Mouse (Mus musculus) liver, embryonic 14.5 days (tissue): ENCODE data around the gene Nmur1. TPM values are rescaled to one million over a fixed set of nuclear protein-coding genes. Genes with fewer than 3 reads are reported as not detected.
"Not testable (repeated sequence)": the region's sequence is repeated elsewhere in the genome, so short reads cannot be mapped to it uniquely, and the experiment has no call there.

Source experiments
- ATAC-seq: fragments of 200-750 bp; cut with Nextera tagmentation; 2 replicates; pipeline ENCODE4 v1.8.0; 2017; ENCODE audit warnings: moderate number of reproducible peaks, mild to moderate bottlenecking, moderate library complexity; ENCODE audit not compliant: insufficient read depth
- DNase-seq, 3 experiments: peaks; one replicate each; pipeline ENCODE4 v3.0.0-alpha.2; 2012 to 2013; ENCODE audit warnings: low read depth in 3 of 3, low spot score in 3 of 3
- H3K27ac ChIP-seq: fragments of 300-500 bp; sonication (generic); 2 replicates; pipeline ENCODE4 v1.5.1; 2014; ENCODE audit warnings: moderate library complexity, mild to moderate bottlenecking, control low read depth, inconsistent platforms
- H3K27me3 ChIP-seq: fragments of 300-500 bp; sonication (generic); 2 replicates; pipeline ENCODE4 v1.6.1; 2014; ENCODE audit warnings: mild to moderate bottlenecking, low read length, moderate library complexity; ENCODE audit not compliant: control insufficient read depth, insufficient read depth
- H3K36me3 ChIP-seq: fragments of 300-500 bp; sonication (generic); replicated peaks from 2 replicates; pipeline ENCODE4 v1.6.1; 2014; ENCODE audit warnings: low read depth; ENCODE audit not compliant: control insufficient read depth, insufficient read depth
- H3K4me1 ChIP-seq, 2 experiments: fragments of 200-500 bp in 1 of 2; fragments of 300-500 bp in 1 of 2; sonication (generic) in 1 of 2; replicated peaks; 2 replicates each; pipeline ENCODE4 v1.6.1; 2012 to 2014; ENCODE audit warnings: antibody characterized with exemption in 1 of 2, inconsistent platforms in 1 of 2, low read length in 1 of 2; ENCODE audit not compliant: control insufficient read depth in 2 of 2, insufficient read depth in 2 of 2
- H3K4me2 ChIP-seq: fragments of 300-500 bp; sonication (generic); 2 replicates; pipeline ENCODE4 v1.6.1; 2014; ENCODE audit warnings: low read depth, mild to moderate bottlenecking, control low read depth, moderate library complexity
- H3K4me3 ChIP-seq, 2 experiments: fragments of 200-500 bp in 1 of 2; fragments of 300-500 bp in 1 of 2; sonication (generic) in 1 of 2; 2 replicates each; pipeline ENCODE4 v1.5.1; 2012 to 2014; ENCODE audit warnings: low read depth in 2 of 2, low read length in 2 of 2, mild to moderate bottlenecking in 2 of 2, control low read depth in 1 of 2, inconsistent platforms in 1 of 2, moderate library complexity in 1 of 2; ENCODE audit not compliant: insufficient read depth in 1 of 2
- H3K9ac ChIP-seq: fragments of 300-500 bp; sonication (generic); replicated peaks from 2 replicates; pipeline ENCODE4 v1.6.1; 2014; ENCODE audit warnings: mild to moderate bottlenecking, control low read depth, moderate library complexity
- H3K9me3 ChIP-seq: fragments of 300-500 bp; sonication (generic); 2 replicates; pipeline ENCODE4 v1.6.1; 2016; ENCODE audit warnings: low read length, mixed read lengths; ENCODE audit not compliant: control insufficient read depth
- CTCF ChIP-seq: IDR thresholded peaks from 2 replicates; pipeline ENCODE4 v1.5.1; 2016; ENCODE audit warnings: antibody characterized with exemption, low read depth, control low read depth
- EP300 ChIP-seq: IDR thresholded peaks from 2 replicates; pipeline ENCODE4 v1.6.1; 2016; ENCODE audit warnings: antibody characterized with exemption, low read depth
- WGBS: fragments of 180-500 bp; shearing (Covaris S2); extraction: QIAGEN DNeasy Blood & Tissue Kit; methylation state at CpG from one replicate; pipeline ENCODE4 v1.1.7; 2014; ENCODE audit not compliant: insufficient replicate concordance; 5-methylcytosine and 5-hydroxymethylcytosine counted together
- polyA plus RNA-seq, 2 experiments: library from polyadenylated mRNA; depleted of rRNA in 1 of 2; stranded (reverse) in 1 of 2; unstranded in 1 of 2; fragments of >200 nt; fragmentation: Nextera tagmentation in 1 of 2; extraction: Ambion mirVana in 1 of 2; gene quantifications; 2 replicates each; pipeline versions ENCODE4 v1.2.1 to v1.2.3; 2012 to 2014

The Nmur1 gene
- polyA plus RNA-seq, 2 experiments = not detected

- no peaks in the 10 kb centered on the region for H3K9me3 ChIP-seq
- H3K4me2 ChIP-seq = no peak overlapping the region
- no peak overlapping the region for H3K4me3 ChIP-seq
- no peak overlapping the region for H3K9ac ChIP-seq
- peaks cover 27% of the 10 kb centered on the region for H3K36me3 ChIP-seq
- no peaks in the 10 kb centered on the region for H3K27me3 ChIP-seq
- TF ChIP-seq EP300 (no peak), CTCF (no peak)
- no peak overlapping the region for H3K27ac ChIP-seq
- ATAC-seq (no peak), DNase-seq (no peak)
- no peaks in the 10 kb centered on the region for H3K4me1 ChIP-seq
- WGBS = 53% methylated on average over 4 of the region's 4 CpGs
Measured at GRCm38 (mm10) chr1:86345069-86345468, 81.0 kb downstream of the Nmur1 start.

- H3K27me3 ChIP-seq = no peaks in the 10 kb centered on the region
- peaks cover 19% of the 10 kb centered on the region for H3K36me3 ChIP-seq
- no peak overlapping the region for H3K4me3 ChIP-seq
- no peak overlapping the region for H3K4me2 ChIP-seq
- no peak overlapping the region for H3K27ac ChIP-seq
- no peaks in the 10 kb centered on the region for H3K4me1 ChIP-seq
- no peaks in the 10 kb centered on the region for H3K9me3 ChIP-seq
- no peak for ATAC-seq
- no peak overlapping the region for H3K9ac ChIP-seq
- 20% methylated on average over 4 of the region's 4 CpGs for WGBS
- no peak for DNase-seq
- TF ChIP-seq CTCF = no peak
- no peak for TF ChIP-seq EP300
Measured at GRCm38 (mm10) chr1:86343969-86344861, 81.8 kb downstream of the Nmur1 start.

GRCm38 (mm10) chr1:86343087-86343645, 82.9 kb downstream of the Nmur1 start:
- Histone ChIP-seq H3K4me1 (no peaks in the 10 kb centered on the region), H3K9ac (no peak overlapping the region), H3K36me3 (peaks cover 8% of the 10 kb centered on the region), H3K4me3 (no peak overlapping the region), H3K27ac (no peak overlapping the region), H3K4me2 (no peak overlapping the region), H3K27me3 (no peaks in the 10 kb centered on the region), H3K9me3 (no peaks in the 10 kb centered on the region)
- TF ChIP-seq EP300 = no peak
- TF ChIP-seq CTCF = no peak
- DNase-seq (no peak), ATAC-seq (no peak)
- WGBS = 80% methylated on average over 1 of the region's 1 CpGs

DNA sequence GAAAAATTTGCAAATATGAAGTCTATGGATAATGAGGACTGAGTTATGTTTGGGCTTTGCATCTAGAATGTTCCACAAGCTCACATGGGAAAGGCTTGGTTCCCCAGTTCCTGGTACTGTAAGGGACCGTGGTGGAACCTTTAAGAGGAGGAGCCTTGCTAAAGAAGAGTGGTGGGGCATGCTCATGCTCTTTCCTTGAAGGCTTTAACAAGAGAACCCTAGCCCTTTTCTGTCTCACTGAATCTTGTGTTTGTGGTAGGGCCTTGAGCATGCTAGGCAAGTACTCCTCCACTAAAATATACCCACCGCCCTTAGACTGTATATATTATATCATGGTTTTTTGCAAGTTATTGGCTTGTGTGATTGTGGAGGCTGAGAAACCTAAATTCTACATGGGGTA, 83.7 kb downstream of the Nmur1 start:
- Histone ChIP-seq H3K9ac (no peak overlapping the region), H3K9me3 (no peaks in the 10 kb centered on the region), H3K4me1 (no peaks in the 10 kb centered on the region), H3K4me3 (no peak overlapping the region), H3K4me2 (no peak overlapping the region), H3K27ac (no peak overlapping the region), H3K27me3 (no peaks in the 10 kb centered on the region), H3K36me3 (peaks cover under 1% of the 10 kb centered on the region; the same call in 1 of the 2 replicates)
- DNase-seq (no peak), ATAC-seq (no peak)
- 71% methylated on average over 2 of the region's 2 CpGs for WGBS
- TF ChIP-seq CTCF (no peak), EP300 (no peak)

- H3K4me3 ChIP-seq, H3K36me3 ChIP-seq, H3K27me3 ChIP-seq, H3K4me2 ChIP-seq, H3K27ac ChIP-seq, H3K9ac ChIP-seq, H3K9me3 ChIP-seq, ATAC-seq, H3K4me1 ChIP-seq, DNase-seq: not testable (repeated sequence)
- WGBS = 89% methylated on average over 2 of the region's 2 CpGs
Measured at GRCm38 (mm10) chr1:86341096-86341495, 84.9 kb downstream of the Nmur1 start.
